Mouse (Mus musculus) limb, embryonic 15.5 days (tissue): ENCODE data around the gene 4931414P19Rik. TPM values are rescaled to one million over a fixed set of nuclear protein-coding genes. Genes with fewer than 3 reads are reported as not detected.

ENCODE experiments used
- ATAC-seq: fragments of 200-750 bp; cut with Nextera tagmentation; 2 replicates; pipeline ENCODE4 v1.8.0; 2017; ENCODE audit warnings: low read depth, moderate TSS enrichment; ENCODE audit not compliant: insufficient number of reproducible peaks, low FRiP score, low TSS enrichment
- H3K27ac ChIP-seq: fragments of 300-500 bp; sonication (generic); 2 replicates; pipeline ENCODE4 v1.5.1; 2015; ENCODE audit warnings: moderate library complexity, mild to moderate bottlenecking, inconsistent platforms
- H3K27me3 ChIP-seq: fragments of 300-500 bp; sonication (generic); 2 replicates; pipeline ENCODE4 v1.6.1; 2015; ENCODE audit warnings: inconsistent platforms
- H3K36me3 ChIP-seq: fragments of 300-500 bp; sonication (generic); 2 replicates; pipeline ENCODE4 v1.6.1; 2015; ENCODE audit warnings: inconsistent platforms
- H3K4me1 ChIP-seq: fragments of 300-500 bp; sonication (generic); 2 replicates; pipeline ENCODE4 v1.6.1; 2015; ENCODE audit warnings: inconsistent platforms
- H3K4me2 ChIP-seq: fragments of 300-500 bp; sonication (generic); 2 replicates; pipeline ENCODE4 v1.6.1; 2015; ENCODE audit warnings: mild to moderate bottlenecking, inconsistent platforms
- H3K4me3 ChIP-seq: fragments of 300-500 bp; sonication (generic); 2 replicates; pipeline ENCODE4 v1.5.1; 2015; ENCODE audit warnings: mild to moderate bottlenecking, inconsistent platforms
- H3K9ac ChIP-seq: fragments of 300-500 bp; sonication (generic); 2 replicates; pipeline ENCODE4 v1.6.1; 2015; ENCODE audit warnings: inconsistent platforms
- H3K9me3 ChIP-seq: fragments of 300-500 bp; sonication (generic); 2 replicates; pipeline ENCODE4 v1.6.1; 2016; ENCODE audit warnings: inconsistent platforms
- WGBS: fragments of 180-500 bp; shearing (Covaris S2); methylation state at CpG from one replicate; pipeline ENCODE4 v1.1.7; 2015; 5-methylcytosine and 5-hydroxymethylcytosine counted together
- polyA plus RNA-seq: library from polyadenylated mRNA; unstranded; fragments of >200 nt; fragmentation: Nextera tagmentation; extraction: Ambion mirVana; gene quantifications from 2 replicates; pipeline ENCODE4 v1.2.1, GENCODE M21; 2015

Gene 4931414P19Rik
- polyA plus RNA-seq, 1 experiment from 2014 or later: 5.8 TPM

- Histone ChIP-seq H3K36me3 (0 out of 2 replicates have a peak, but pooled peaks cover 12% of the 10 kb centered on the region), H3K4me3 (peak overlapping the region; percentile 94), H3K4me1 (peaks cover 26% of the 10 kb centered on the region), H3K4me2 (peak overlapping the region; percentile 76), H3K9ac (peak overlapping the region; percentile 94), H3K9me3 (no peaks in the 10 kb centered on the region), H3K27me3 (no peaks in the 10 kb centered on the region), H3K27ac (peak overlapping the region; percentile 94)
- no peak; the same call in 1 of the 2 replicates for ATAC-seq
- under 1% methylated on average over 10 of the region's 10 CpGs for WGBS
Observed at GRCm38 (mm10) chr14:54578063-54578462, 27.7 kb downstream of the 4931414P19Rik start.

GRCm38 (mm10) chr14:54577089-54577982 is 28.5 kb downstream of the 4931414P19Rik start, which contains the start of gene Ajuba:
Gene Ajuba, minus strand, starts transcription at chr14:54577558.
- ATAC-seq: peak; percentile 71
- H3K27me3 ChIP-seq: no peaks in the 10 kb centered on the region
- H3K4me1 ChIP-seq: peaks cover 33% of the 10 kb centered on the region

GRCm38 (mm10) chr14:54576241-54577088 is 29.3 kb downstream of the 4931414P19Rik start:
- WGBS: under 1% methylated on average over 83 of the region's 84 CpGs
- H3K27ac ChIP-seq: peak overlapping the region; percentile 94
- H3K4me1 ChIP-seq: peaks cover 39% of the 10 kb centered on the region
- no peaks in the 10 kb centered on the region for H3K27me3 ChIP-seq
- peak overlapping the region; percentile 94 for H3K4me3 ChIP-seq
- peak overlapping the region; percentile 94 for H3K9ac ChIP-seq
- no peak for ATAC-seq
- H3K4me2 ChIP-seq: peak overlapping the region; percentile 76
- H3K9me3 ChIP-seq: no peaks in the 10 kb centered on the region
- H3K36me3 ChIP-seq: peaks cover 12% of the 10 kb centered on the region

More at GRCm38 (mm10) chr14:54577089-54577982, 28.5 kb downstream of the 4931414P19Rik start, which contains the start of gene Ajuba:
- Histone ChIP-seq H3K4me3 (peak within 1 kb of the TSS; percentile 94), H3K4me2 (peak within 1 kb of the TSS; percentile 76), H3K36me3 (0 out of 2 replicates have a peak, but pooled peaks cover 5% of the 10 kb centered on the region), H3K9me3 (no peaks in the 10 kb centered on the region), H3K9ac (peak within 1 kb of the TSS; percentile 94), H3K27ac (peak within 1 kb of the TSS; percentile 94)
- WGBS: under 1% methylated on average over 66 of the region's 66 CpGs

- H3K36me3 ChIP-seq: peaks cover 20% of the 10 kb centered on the region
Observed at GRCm38 (mm10) chr14:54575631-54576030, 30.2 kb downstream of the 4931414P19Rik start.

GRCm38 (mm10) chr14:54575031-54575430 is 30.8 kb downstream of the 4931414P19Rik start:
- Histone ChIP-seq H3K9ac (peak overlapping the region; percentile 94; the same call in 1 of the 2 replicates), H3K27ac (peak overlapping the region; percentile 94), H3K9me3 (no peaks in the 10 kb centered on the region), H3K27me3 (no peaks in the 10 kb centered on the region), H3K4me3 (peak overlapping the region; percentile 94), H3K36me3 (peaks cover 25% of the 10 kb centered on the region), H3K4me2 (peak overlapping the region; percentile 76), H3K4me1 (peaks cover 42% of the 10 kb centered on the region)
- WGBS: 3% methylated on average over 8 of the region's 8 CpGs
- ATAC-seq: no peak

More at GRCm38 (mm10) chr14:54575631-54576030, 30.2 kb downstream of the 4931414P19Rik start:
- H3K27ac ChIP-seq: peak overlapping the region; percentile 94
- H3K4me2 ChIP-seq: peak overlapping the region; percentile 76
- H3K9me3 ChIP-seq: no peaks in the 10 kb centered on the region
- WGBS: 1% methylated on average over 39 of the region's 39 CpGs
- peak overlapping the region; percentile 94 for H3K4me3 ChIP-seq
- H3K27me3 ChIP-seq: no peaks in the 10 kb centered on the region
- peak overlapping the region; percentile 94 for H3K9ac ChIP-seq
- peak; percentile 32; the same call in 1 of the 2 replicates for ATAC-seq
- H3K4me1 ChIP-seq: peaks cover 39% of the 10 kb centered on the region

GRCm38 (mm10) chr14:54574253-54574652 is 31.5 kb downstream of the 4931414P19Rik start:
- 0 out of 2 replicates have a peak, but pooled peaks have one; percentile 8 for ATAC-seq
- peaks cover 45% of the 10 kb centered on the region for H3K4me1 ChIP-seq
- H3K4me2 ChIP-seq: peak overlapping the region; percentile 76
- WGBS: 7% methylated on average over 4 of the region's 4 CpGs
- peaks cover 32% of the 10 kb centered on the region for H3K36me3 ChIP-seq
- no peaks in the 10 kb centered on the region for H3K9me3 ChIP-seq
- H3K9ac ChIP-seq: peak overlapping the region; percentile 18; the same call in 1 of the 2 replicates
- no peaks in the 10 kb centered on the region for H3K27me3 ChIP-seq
- peak overlapping the region; percentile 94 for H3K4me3 ChIP-seq
- H3K27ac ChIP-seq: peak overlapping the region; percentile 94

GRCm38 (mm10) chr14:54572790-54573736 is 32.7 kb downstream of the 4931414P19Rik start:
- Histone ChIP-seq H3K4me3 (peak overlapping the region; percentile 94), H3K4me1 (peaks cover 39% of the 10 kb centered on the region), H3K9ac (0 out of 2 replicates have a peak overlapping the region, but pooled peaks have one; percentile 23), H3K36me3 (peaks cover 42% of the 10 kb centered on the region), H3K4me2 (peak overlapping the region; percentile 76), H3K27me3 (no peaks in the 10 kb centered on the region), H3K9me3 (no peaks in the 10 kb centered on the region), H3K27ac (peak overlapping the region; percentile 94)
- peak; percentile 9; the same call in 1 of the 2 replicates for ATAC-seq
- whole genome bisulfite sequencing: 13% methylated on average over 14 of the region's 14 CpGs

GRCm38 (mm10) chr14:54572122-54572521 is 33.7 kb downstream of the 4931414P19Rik start:
- H3K9ac ChIP-seq: no peak overlapping the region
- no peaks in the 10 kb centered on the region for H3K27me3 ChIP-seq
- no peaks in the 10 kb centered on the region for H3K9me3 ChIP-seq
- ATAC-seq: no peak
- 58% methylated on average over 4 of the region's 4 CpGs for WGBS
- peak overlapping the region; percentile 94 for H3K27ac ChIP-seq
- peaks cover 51% of the 10 kb centered on the region for H3K36me3 ChIP-seq
- H3K4me3 ChIP-seq: peak overlapping the region; percentile 94; the same call in 1 of the 2 replicates
- peak overlapping the region; percentile 76 for H3K4me2 ChIP-seq
- peaks cover 39% of the 10 kb centered on the region for H3K4me1 ChIP-seq

GRCm38 (mm10) chr14:54569451-54570392 is 36.1 kb downstream of the 4931414P19Rik start:
- Histone ChIP-seq H3K27ac (peak overlapping the region; percentile 1), H3K4me1 (peaks cover 36% of the 10 kb centered on the region), H3K4me3 (no peak overlapping the region), H3K9me3 (no peaks in the 10 kb centered on the region), H3K27me3 (no peaks in the 10 kb centered on the region), H3K36me3 (peaks cover 56% of the 10 kb centered on the region), H3K9ac (no peak overlapping the region), H3K4me2 (no peak overlapping the region)
- ATAC-seq: no peak
- WGBS: 71% methylated on average over 17 of the region's 17 CpGs
